Mouse (Mus musculus) layer of hippocampus, adult 6 months (tissue): Measurements from ENCODE around the gene Olfr435. TPM values are rescaled to one million over a fixed set of nuclear protein-coding genes. Genes with fewer than 3 reads are reported as not detected.

Experiments used
- long read RNA-seq, 2 experiments: library from polyadenylated mRNA; unstranded; transcript quantifications; one replicate each; pipeline ENCODE4 v2.0.0; 2019 to 2020
- polyA plus RNA-seq: library from polyadenylated mRNA; unstranded; fragments of <200 nt; fragmentation: Nextera tagmentation; gene quantifications from 2 replicates; pipeline ENCODE4 v1.2.3, GENCODE M21; 2021

The Olfr435 gene
- not detected in 2 replicates for polyA plus RNA-seq
- long read RNA-seq, experiment 1: 0 reads
- long read RNA-seq, experiment 2: 0 reads

DNA sequence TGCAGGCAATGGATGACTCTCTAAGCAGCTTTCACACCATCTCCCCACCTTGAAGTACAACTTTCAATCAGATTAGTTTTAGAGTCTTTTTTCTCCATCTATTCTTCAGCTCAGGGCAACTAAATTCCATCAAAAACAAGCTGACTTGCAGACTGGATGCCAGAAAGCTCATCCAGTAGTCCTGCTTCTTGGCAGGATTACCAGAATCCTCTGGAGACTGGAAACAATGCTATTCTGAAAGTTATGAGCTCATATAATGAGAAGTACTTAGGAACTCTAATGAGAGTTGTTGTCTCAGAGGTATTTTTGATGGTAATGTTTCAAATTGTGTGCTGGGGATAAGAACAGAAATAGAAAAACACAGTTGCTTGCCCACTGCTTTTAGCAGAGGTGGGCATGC, at the start of gene Olfr435:
TSS of gene Olfr435 (plus strand) at position 366 of the 400 bp plus-strand sequence.

GRCm38 (mm10) chr6:43162982-43163381, 34.0 kb upstream of the Olfr435 start, which contains the start of gene Olfr437:
Olfr437 (plus strand) TSS chr6:43163282.

DNA sequence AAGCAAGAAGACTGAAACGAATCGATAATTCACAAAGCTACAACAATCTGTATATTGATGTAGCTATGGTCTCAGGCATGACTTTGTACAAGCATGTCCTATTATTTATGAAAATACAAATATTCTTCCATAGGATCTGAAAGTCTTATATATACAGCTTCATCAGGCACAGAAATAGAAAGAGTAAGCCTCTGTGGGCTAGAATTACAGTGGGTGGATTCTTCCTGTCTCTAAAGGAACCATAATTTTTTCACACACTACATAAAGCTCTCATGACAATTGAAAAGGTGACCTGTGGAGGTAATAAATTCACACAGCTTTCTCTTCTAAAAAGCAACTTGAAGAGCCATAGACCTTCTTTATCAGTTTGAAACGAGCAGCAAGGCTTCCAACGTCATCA, 25.1 kb upstream of the Olfr435 start, which contains the start of gene Olfr13:
TSS of gene Olfr13 (plus strand) at position 301 of the 400 bp plus-strand sequence.

GRCm38 (mm10) chr6:43212873-43213272, 15.9 kb downstream of the Olfr435 start, which contains the start of gene Olfr434:
Olfr434 (plus strand) TSS chr6:43213021.

GRCm38 (mm10) chr6:43231255-43231654, 34.3 kb downstream of the Olfr435 start, which contains the start of gene Olfr47:
Olfr47 (plus strand) TSS chr6:43231529.

Other genes with a start within 250 kb of the Olfr435 start
- gene Olfr444, start 248.1 kb upstream of the Olfr435 start, polyA plus RNA-seq: not detected in 2 replicates
- not detected in 2 replicates for gene Olfr441, start 90.8 kb upstream of the Olfr435 start, polyA plus RNA-seq
- gene Olfr237-ps1, start 50.6 kb upstream of the Olfr435 start, polyA plus RNA-seq: not detected in 2 replicates
- gene Olfr437, start 33.9 kb upstream of the Olfr435 start, polyA plus RNA-seq: not detected in 2 replicates
- not detected in 2 replicates for gene Olfr13, start 25.0 kb upstream of the Olfr435 start, polyA plus RNA-seq
- gene Olfr434, start 15.9 kb downstream of the Olfr435 start, polyA plus RNA-seq: not detected in 2 replicates
- gene Olfr47, start 34.4 kb downstream of the Olfr435 start, polyA plus RNA-seq: not detected in 2 replicates
- 0.28 and 0.44 TPM in 2 replicates for gene Arhgef5, start 68.4 kb downstream of the Olfr435 start, polyA plus RNA-seq
- not detected in 2 replicates for gene Nobox, start 112.4 kb downstream of the Olfr435 start, polyA plus RNA-seq